Mouse (Mus musculus) layer of hippocampus, postnatal 10 days (tissue): ENCODE data around the gene Jakmip3. TPM values are rescaled to one million over a fixed set of nuclear protein-coding genes. Genes with fewer than 3 reads are reported as not detected.

ENCODE experiments used
- DNase-seq, 2 experiments: peaks; one replicate each; pipeline ENCODE4 v3.0.0; 2021; ENCODE audit warnings: low spot score in 2 of 2
- long read RNA-seq: library from polyadenylated mRNA; stranded (forward); transcript quantifications from one replicate; pipeline ENCODE4 v2.0.0, GENCODE M21; 2023
- total RNA-seq, 2 experiments: library from RNA; stranded (reverse); gene quantifications; 2 replicates each; pipeline ENCODE4 v1.2.3; 2021

The Jakmip3 gene
- 10 to 100 TPM; 54.6 to 60.2 TPM for total RNA-seq
- long read RNA-seq, partial matches to known transcripts, result 0 of 1 reads
- long read RNA-seq, other reads (novel, unspliced or antisense), result 1 of 1 reads

GRCm38 (mm10) chr7:138940612-138941461 is at the start of gene Jakmip3:
Jakmip3 (plus strand) TSS chr7:138940730.
- DNase-seq, result peak; percentile 56 to 62

GRCm38 (mm10) chr7:138898122-138898521 is 42.4 kb upstream of the Jakmip3 start:
- DNase-seq, result no peak

GRCm38 (mm10) chr7:138898743-138899142 is 41.8 kb upstream of the Jakmip3 start:
- no peak for DNase-seq

DNA sequence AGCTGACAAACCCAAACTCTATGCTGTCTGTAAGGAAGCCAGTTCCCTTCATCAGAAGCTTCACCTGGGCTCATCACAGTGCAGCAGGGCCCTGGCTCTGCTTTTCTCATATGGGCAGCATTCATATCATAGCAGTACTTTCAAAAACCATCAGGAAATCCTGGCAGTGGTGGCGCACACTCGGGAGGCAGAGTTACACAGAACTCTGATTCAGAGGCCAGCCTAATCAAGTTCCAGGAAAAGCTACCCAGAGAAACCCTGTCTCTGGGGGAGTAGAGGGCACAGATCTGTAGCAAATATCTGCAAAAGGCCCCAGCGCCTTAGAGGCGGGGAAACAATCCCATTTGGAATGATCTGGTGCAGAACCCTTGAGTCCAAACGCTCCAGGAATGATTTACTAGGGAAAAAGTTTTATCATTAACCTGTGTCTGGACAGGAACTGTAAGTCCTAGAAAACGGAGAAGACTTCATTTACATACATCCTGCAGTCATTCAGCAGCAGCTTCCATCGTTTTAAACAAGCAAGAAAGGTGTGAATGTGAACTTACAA is 36.6 kb upstream of the Jakmip3 start:
- no peak for DNase-seq

DNA sequence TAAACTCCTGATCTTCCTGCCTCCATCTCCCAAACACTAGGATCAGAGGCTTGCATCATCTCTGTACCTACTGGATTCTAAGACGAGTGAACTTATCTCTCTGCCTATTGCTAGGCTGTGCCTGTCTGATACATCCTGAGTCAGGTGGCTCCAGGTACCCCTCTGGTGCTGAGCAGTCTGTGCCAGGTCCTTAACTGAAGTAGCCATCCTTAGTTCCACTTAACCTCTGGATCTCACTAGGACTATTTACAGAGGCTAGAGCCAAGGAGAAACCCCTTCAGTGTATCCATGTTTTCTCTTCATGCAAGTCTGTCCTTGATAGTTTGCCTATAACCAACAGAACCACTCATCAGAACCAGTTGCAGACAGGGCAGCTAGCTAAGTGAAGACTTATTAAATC is 34.1 kb upstream of the Jakmip3 start:
- DNase-seq, result no peak

DNA sequence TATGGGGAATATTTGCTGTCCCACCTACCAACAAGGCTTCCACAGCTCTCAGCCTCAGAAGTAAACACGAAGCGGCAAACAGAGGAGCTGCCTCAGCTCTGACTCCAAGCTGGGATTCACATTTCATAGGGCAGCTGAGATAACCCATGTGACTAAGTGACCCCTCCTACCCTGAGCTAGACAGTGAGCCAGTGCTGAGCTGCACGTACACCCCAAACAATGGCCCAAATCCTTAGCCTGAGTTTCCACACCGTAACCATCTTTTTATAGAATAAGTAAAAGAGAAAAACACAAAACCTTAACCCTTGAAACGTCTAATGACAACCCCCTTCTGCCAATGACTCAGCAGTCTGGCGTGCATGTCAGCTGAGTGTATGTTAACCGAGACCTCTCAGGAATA is 33.5 kb upstream of the Jakmip3 start:
- peak in 1 of 2 experiments; percentile 13 for DNase-seq

- DNase-seq, result no peak
Observed at GRCm38 (mm10) chr7:138907976-138908375, 32.6 kb upstream of the Jakmip3 start.

DNA sequence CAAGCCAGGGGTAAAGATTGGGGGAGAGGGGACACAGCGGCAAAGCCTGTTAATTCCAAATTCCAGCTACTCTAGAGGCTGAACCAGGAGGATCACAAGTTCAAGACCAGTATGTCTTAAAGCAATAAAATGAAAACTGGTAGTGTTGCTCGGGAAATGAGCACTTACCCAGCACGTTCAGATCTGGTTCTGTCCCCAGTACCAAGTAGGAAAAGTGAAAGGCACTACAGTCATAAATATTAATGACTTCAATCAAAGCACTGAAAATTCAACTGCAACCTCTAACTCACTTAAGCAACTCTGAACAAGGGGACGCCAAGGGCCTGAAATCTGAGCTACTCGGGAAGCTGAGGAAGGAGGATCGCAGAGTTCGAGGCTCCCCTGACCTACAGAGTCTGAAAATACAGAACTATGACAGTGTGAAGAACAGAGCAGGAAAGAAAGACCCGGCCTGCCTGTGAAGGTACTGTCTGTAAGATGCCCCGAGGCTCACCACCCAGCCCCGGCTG is 31.7 kb upstream of the Jakmip3 start:
- DNase-seq, result no peak

- DNase-seq, result peak; percentile 79 to 85
Observed at GRCm38 (mm10) chr7:138909277-138910192, 31.0 kb upstream of the Jakmip3 start, which contains the start of gene Bnip3. Bnip3 (minus strand) TSS chr7:138909519.

DNA sequence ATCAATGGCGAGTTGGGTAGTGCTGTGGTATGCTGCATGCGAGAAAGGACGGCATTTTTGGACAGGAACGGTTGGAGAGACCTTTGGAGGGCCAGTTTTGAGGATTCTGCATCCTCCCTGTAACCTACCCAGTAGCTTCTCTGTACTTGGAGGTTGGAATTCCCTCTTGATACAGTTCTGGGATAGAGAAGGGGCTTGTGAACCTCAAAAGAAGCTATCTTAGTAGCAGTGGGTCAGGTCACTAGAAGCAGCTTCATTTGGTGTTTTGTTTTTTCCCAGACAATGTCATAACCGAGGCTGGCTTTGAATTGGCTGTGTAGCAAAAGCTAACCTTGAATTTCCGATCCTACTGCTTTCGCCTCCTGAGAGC is 30.4 kb upstream of the Jakmip3 start:
- no peak for DNase-seq

DNA sequence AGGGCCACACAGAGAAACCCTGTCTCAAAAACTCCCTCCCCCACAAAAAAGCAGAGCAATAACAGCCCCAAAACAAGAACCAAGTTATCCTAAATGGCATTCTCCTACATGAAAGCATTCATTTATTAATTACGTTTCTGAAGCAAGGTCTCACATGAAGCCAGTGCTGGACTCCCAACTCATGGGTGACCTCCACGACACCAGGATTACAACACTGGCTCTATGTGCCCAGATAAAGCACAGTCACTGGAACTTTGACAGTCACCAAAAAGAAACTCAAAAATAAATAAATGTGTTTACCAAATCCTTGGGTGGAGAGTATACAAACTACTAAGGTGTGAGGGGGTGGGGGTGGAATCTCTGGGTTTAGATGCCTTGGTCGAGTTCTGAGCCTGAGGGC is 26.9 kb upstream of the Jakmip3 start:
- no peak for DNase-seq

DNA sequence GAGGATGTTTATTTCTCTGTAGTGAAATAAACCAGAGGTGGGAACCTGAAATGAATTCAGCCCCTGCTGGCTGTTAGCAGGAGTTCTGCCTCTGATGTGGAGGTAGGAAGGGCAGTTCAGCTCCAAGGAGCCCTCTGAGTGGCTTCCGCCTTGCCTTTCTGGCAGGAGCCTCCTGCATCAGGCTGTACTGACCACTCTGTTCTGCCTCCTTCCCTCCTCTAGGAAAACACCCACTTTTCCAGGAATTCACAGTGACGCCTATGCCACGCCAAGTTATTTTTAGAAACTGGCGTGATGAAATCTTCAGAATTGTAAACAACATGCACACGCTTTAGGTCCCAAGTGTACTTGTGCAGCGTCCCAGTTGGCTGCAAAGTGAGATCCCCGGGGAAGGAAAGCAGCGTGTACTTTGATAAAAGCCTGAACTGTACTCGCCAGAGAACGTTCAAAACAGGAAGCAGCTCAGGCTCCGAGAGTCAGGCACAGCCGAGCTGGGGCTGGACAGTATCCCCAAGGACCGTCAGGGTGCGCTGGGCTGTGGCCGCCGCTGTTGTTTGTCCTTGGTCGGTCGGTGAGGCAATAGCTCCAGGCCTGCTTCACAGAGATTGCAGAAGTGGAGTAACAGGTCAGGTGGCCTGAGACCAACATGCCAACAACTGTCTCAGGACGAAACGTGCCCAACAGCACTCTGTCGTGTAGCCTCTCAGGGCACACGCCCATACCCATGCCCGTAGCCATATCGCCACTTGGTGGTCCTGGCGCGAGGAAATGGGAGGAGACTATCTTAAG is 21.2 kb upstream of the Jakmip3 start:
- peak in 1 of 2 experiments; percentile 34 for DNase-seq

GRCm38 (mm10) chr7:138921611-138922010 is 18.9 kb upstream of the Jakmip3 start:
- no peak for DNase-seq

DNA sequence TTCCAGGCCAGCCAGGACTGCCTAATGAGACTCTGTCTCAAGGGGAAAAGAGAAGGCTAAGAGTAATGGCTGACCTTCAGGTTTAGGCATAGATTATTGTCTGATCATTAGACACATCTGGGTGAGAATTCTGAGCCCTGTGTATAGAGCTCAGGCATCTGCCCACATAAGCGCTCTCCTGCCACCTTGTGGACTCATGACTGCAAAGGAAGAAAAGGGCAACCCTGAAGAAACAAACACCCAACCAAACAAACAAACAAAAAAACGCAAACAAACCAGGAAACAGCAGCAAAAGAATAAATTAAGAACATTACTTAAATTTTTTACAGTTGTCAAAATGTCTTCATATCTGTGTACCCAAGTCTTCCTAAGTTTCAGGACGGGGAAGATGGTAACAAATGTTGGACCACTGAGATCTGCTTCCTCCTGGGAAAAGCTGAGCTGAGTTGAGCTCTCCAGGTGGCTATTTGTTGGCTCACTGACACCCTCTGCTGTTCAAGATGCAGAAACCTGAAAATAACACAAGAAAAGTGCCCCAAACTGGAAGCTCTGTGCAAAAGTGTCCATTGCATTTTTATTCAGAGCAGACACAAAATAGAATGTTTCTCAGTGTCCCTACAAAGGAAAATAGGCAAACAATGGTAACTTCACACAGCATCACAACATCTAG is 16.6 kb upstream of the Jakmip3 start:
- no peak for DNase-seq

- no peak for DNase-seq
Observed at GRCm38 (mm10) chr7:138928456-138928855, 12.1 kb upstream of the Jakmip3 start.

- no peak for DNase-seq
Observed at GRCm38 (mm10) chr7:138934523-138934922, 6.0 kb upstream of the Jakmip3 start.

- DNase-seq, result no peak
Observed at GRCm38 (mm10) chr7:138938991-138939390, 1.5 kb upstream of the Jakmip3 start.

- peak; percentile 73 to 75 for DNase-seq
Observed at GRCm38 (mm10) chr7:138940256-138940611, 296 bp upstream of the Jakmip3 start.

GRCm38 (mm10) chr7:138941571-138941970 is 1.0 kb downstream of the Jakmip3 start:
- DNase-seq, result no peak

- no peak for DNase-seq
Observed at GRCm38 (mm10) chr7:138942301-138942700, 1.8 kb downstream of the Jakmip3 start.
